Mouse (Mus musculus): ENCODE measurements around the gene Klhl6. TPM values are rescaled to one million over a fixed set of nuclear protein-coding genes. Genes with fewer than 3 reads are reported as not detected.

Gene Klhl6
- total RNA-seq, 2 experiments from 2014 or later, result 2.5 to 3.0 TPM

GRCm38 (mm10) chr16:19975432-19975831 lies 7.4 kb downstream of the Klhl6 start:
- DNase-seq (ENCODE audit: extremely low spot score in 1 of 2, low spot score in 2 of 2), result no peak
- intact Hi-C loops (cut with DNase I), result no loop called here

- no peak for DNase-seq (ENCODE audit: extremely low spot score in 1 of 2, low spot score in 2 of 2)
- intact Hi-C loops (cut with DNase I), result no loop called here
Observed at GRCm38 (mm10) chr16:19973480-19973879, 9.4 kb downstream of the Klhl6 start.

GRCm38 (mm10) chr16:19972736-19973350 lies 10.0 kb downstream of the Klhl6 start:
- DNase-seq (ENCODE audit: extremely low spot score in 1 of 2, low spot score in 2 of 2), result no peak
- intact Hi-C loops (cut with DNase I), result no loop called here

- no peak for DNase-seq (ENCODE audit: extremely low spot score in 1 of 2, low spot score in 2 of 2)
- intact Hi-C loops (cut with DNase I), result no loop called here
Observed at GRCm38 (mm10) chr16:19969506-19969905, 13.3 kb downstream of the Klhl6 start.

- intact Hi-C loops (cut with DNase I), result no loop called here
- DNase-seq (ENCODE audit: extremely low spot score in 1 of 2, low spot score in 2 of 2), result no peak
Observed at GRCm38 (mm10) chr16:19968666-19969065, 14.2 kb downstream of the Klhl6 start.

- DNase-seq (ENCODE audit: extremely low spot score in 1 of 2, low spot score in 2 of 2), result no peak
- intact Hi-C loops (cut with DNase I), result no loop called here
Observed at GRCm38 (mm10) chr16:19967897-19968392, 14.9 kb downstream of the Klhl6 start.

DNA sequence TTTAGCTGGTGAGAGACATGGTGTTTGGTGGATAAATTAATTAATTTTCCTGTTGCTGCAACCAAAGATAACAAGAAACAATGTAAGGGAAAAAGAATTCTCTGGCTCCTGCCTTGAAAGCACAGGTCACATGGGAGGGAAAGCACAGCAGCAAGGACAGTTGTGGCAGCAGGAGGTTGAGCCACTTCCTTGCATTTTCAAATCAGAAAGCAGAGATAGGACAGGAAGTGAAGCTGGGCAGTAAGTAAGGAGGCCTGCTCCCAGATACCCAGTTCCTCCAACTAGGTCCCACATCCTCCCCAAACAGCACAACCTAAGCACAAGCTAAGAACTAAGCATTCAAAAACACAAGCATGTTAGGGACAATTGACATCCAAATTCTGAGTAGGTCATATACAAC lies 15.9 kb downstream of the Klhl6 start:
- no peak for DNase-seq (ENCODE audit: extremely low spot score in 1 of 2, low spot score in 2 of 2)
- intact Hi-C loops (cut with DNase I), result no loop called here

DNA sequence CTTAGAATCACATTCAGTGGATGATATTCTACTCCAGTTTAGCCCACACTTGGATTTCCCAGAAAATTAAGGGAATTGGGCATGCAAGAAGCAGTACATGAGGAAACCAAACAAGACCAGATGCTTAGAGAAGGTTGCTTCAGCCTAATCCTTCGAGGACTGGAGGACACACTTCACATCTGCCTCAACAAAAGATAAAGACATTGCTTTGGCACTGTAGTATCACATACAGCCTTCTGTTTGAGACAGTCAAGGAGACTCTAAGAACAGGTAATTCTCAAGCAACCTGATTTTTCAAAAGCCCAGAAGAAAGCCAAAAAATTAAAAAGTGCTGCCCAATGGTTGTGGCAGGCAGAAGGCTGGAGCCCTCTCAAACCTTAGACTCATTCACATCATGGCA lies 16.4 kb downstream of the Klhl6 start:
- intact Hi-C loops (cut with DNase I), result no loop called here
- no peak for DNase-seq (ENCODE audit: extremely low spot score in 1 of 2, low spot score in 2 of 2)

GRCm38 (mm10) chr16:19962951-19963350 lies 19.9 kb downstream of the Klhl6 start:
- DNase-seq (ENCODE audit: extremely low spot score in 1 of 2, low spot score in 2 of 2), result no peak
- intact Hi-C loops (cut with DNase I), result no loop called here

GRCm38 (mm10) chr16:19961070-19961469 lies 21.8 kb downstream of the Klhl6 start:
- intact Hi-C loops (cut with DNase I), result no loop called here
- DNase-seq (ENCODE audit: extremely low spot score in 1 of 2, low spot score in 2 of 2), result no peak

- intact Hi-C loops (cut with DNase I), result no loop called here
- DNase-seq (ENCODE audit: extremely low spot score in 1 of 2, low spot score in 2 of 2), result peak in 1 of 2 experiments; percentile 1
Observed at GRCm38 (mm10) chr16:19960407-19961058, 22.3 kb downstream of the Klhl6 start.

- no peak for DNase-seq (ENCODE audit: extremely low spot score in 1 of 2, low spot score in 2 of 2)
- intact Hi-C loops (cut with DNase I), result no loop called here
Observed at GRCm38 (mm10) chr16:19957051-19957450, 25.8 kb downstream of the Klhl6 start.

GRCm38 (mm10) chr16:19947336-19947735 lies 35.5 kb downstream of the Klhl6 start:
- DNase-seq (ENCODE audit: extremely low spot score in 1 of 2, low spot score in 2 of 2), result no peak
- intact Hi-C loops (cut with DNase I), result no loop called here

DNA sequence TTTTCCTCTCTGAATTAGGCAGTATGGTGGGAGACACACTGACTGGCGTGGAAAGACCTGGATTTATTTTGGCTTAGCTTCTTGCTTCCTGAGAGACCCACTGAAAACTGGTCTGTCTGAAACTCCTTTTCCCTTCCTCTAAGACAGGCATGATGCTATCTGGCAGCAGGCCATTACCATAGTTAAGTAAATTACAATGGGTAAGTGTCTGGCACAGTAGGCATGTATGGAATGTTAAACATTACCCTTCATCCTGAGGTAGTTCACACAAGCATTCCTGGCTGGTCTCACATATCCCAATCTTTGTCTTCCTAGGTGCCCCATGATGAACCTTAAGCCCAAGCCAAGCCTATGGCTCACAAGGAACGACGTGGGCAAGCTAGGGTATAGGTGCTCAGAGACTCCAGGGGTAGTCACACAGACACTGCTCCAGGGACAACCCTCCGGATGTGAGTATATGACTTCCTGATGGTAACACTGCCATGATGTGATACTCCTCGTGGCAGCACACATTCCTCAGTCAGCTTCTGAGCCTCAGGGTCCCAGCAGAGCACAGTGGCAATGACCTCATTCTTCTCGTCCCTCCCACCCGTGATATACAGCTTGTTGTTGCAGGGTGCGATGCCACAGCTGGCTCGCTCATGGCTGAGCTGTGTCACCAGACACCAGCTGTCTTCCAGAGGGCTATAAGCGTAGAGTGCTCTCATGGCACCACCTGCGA lies 36.1 kb downstream of the Klhl6 start:
- DNase-seq (ENCODE audit: extremely low spot score in 1 of 2, low spot score in 2 of 2), result no peak
- intact Hi-C loops (cut with DNase I), result no loop called here

GRCm38 (mm10) chr16:19920823-19921222 lies 62.0 kb downstream of the Klhl6 start:
- no peak for DNase-seq (ENCODE audit: extremely low spot score in 1 of 2, low spot score in 2 of 2)
- intact Hi-C loops (cut with DNase I), result no loop called here

- DNase-seq (ENCODE audit: extremely low spot score in 1 of 2, low spot score in 2 of 2), result no peak
- intact Hi-C loops (cut with DNase I), result no loop called here
Observed at GRCm38 (mm10) chr16:19918286-19918685, 64.6 kb downstream of the Klhl6 start.

DNA sequence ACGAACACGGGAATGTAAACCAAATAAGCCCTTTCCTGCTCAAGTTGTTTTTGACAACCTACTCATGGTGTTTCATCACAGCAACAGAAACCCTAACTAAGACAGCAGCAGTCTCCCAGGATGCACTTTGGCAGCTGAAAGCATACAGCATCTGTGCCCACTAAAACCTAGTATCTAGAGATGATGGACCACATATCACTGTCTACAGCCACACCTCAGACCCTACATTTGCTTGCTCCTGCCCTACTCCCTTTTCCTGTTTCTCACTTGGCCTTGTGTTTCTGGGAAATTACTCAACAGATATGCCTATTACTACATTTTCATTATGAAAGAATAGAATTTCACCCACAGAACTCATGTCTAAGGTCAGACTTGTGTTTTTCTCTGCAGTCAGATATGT lies 70.3 kb downstream of the Klhl6 start:
- DNase-seq (ENCODE audit: extremely low spot score in 1 of 2, low spot score in 2 of 2), result no peak

DNA sequence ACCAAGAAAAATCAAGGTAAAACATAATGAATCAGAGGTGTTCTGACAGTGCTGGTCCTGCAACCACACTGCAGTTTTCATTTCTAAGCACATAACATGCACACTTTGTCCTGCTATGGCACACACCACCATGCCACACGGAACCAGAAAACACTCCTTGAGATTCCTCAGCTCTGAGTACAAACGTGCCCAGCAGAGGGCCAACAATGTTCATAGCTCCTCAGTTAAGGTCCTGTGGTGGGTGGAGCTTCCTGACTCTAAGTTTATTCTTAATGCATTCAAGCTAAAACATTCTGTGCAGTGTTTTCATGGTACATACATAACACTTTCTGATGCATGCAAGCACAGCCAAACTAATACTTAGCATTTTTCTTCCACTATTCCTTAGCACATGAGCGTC lies 74.5 kb downstream of the Klhl6 start:
- no peak for DNase-seq (ENCODE audit: extremely low spot score in 1 of 2, low spot score in 2 of 2)
- intact Hi-C loops (cut with DNase I), result no loop called here

More for the DNA sequence above, 70.3 kb downstream of the Klhl6 start:
- intact Hi-C loops (cut with DNase I), result no loop called here

- intact Hi-C loops (cut with DNase I), result no loop called here
- DNase-seq (ENCODE audit: extremely low spot score in 1 of 2, low spot score in 2 of 2), result peak in 1 of 2 experiments; percentile 30
Observed at GRCm38 (mm10) chr16:19907103-19907502, 75.7 kb downstream of the Klhl6 start.

Measured in left cerebral cortex, postnatal 10 days (tissue).